Comparison of ENCODE assay signal across 20 mouse cellular contexts in the genomic region with DNA sequence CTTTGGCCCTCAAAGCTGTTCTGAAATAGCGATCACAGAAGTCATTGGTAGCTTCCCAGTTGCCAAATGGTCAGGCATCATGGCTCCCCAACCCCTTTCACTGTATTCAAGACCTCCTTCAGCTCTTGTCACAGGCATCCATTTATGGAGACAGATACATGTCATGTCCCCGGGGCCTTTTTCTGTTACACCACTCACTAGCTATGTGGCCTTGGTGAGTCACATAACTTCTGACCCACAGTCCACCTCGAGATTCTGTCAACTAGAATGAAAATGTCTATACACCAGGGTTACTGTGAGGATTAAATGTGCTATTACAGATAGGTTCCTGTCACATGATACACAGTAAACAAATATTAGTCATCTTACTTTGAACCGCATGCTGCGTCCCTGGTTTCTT. TPM values are rescaled to one million over a fixed set of nuclear protein-coding genes. Genes with fewer than 3 reads are reported as not detected.
DNase-seq lines count a peak whose midpoint lies in the region; ATAC-seq and TF ChIP-seq lines count a peak whose summit lies in the region.
"Had no signal": no experiment of that assay in that cellular context is flagged by ENCODE, and none has a peak within 500 bp of the region (broad histone marks: within the 10 kb centered on the region; RNA-seq: fewer than 3 reads in every experiment).

No protein-coding gene starts in this region.

- H3K27ac ChIP-seq in heart, embryonic 13.5 days (replicated peaks): peak overlapping the region; percentile 25; the same call in 1 of the 2 replicates
- H3K27ac ChIP-seq in heart, adult 2 months: no peak overlapping the region
- H3K27ac ChIP-seq: embryonic facial prominence, embryonic 12.5 days; heart, embryonic 10.5 days; heart, embryonic 15.5 days; hindbrain, embryonic 13.5 days; hindbrain, postnatal 0 days; intestine, embryonic 15.5 days had no signal

- no peak overlapping the region for H3K9ac ChIP-seq in heart, embryonic 13.5 days
- H3K9ac ChIP-seq in heart, adult 2 months (ENCODE audit: low read depth, low read length): no peak overlapping the region
- H3K9ac ChIP-seq: embryonic facial prominence, embryonic 12.5 days; forebrain, postnatal 0 days; heart, embryonic 15.5 days; hindbrain, embryonic 13.5 days; intestine, embryonic 15.5 days had no signal

- 74% methylated on average over 5 of the region's 5 CpGs for WGBS in heart, embryonic 13.5 days
- WGBS in heart, adult 2 months: 71% methylated on average over 5 of the region's 5 CpGs

- no peaks in the 10 kb centered on the region for H3K9me3 ChIP-seq in heart, embryonic 13.5 days
- H3K9me3 ChIP-seq: embryonic facial prominence, embryonic 12.5 days; heart, embryonic 10.5 days; heart, embryonic 15.5 days; hindbrain, embryonic 13.5 days; intestine, embryonic 15.5 days had no signal

- no peak for TF ChIP-seq POLR2A in heart, adult 2 months (IDR thresholded peaks at IDR 0.05; ENCODE audit: insufficient read depth, low read depth, low read length)

- no peak overlapping the region for H3K4me2 ChIP-seq in heart, embryonic 13.5 days
- H3K4me2 ChIP-seq: embryonic facial prominence, embryonic 12.5 days; heart, embryonic 15.5 days; hindbrain, embryonic 13.5 days; intestine, embryonic 15.5 days had no signal

- no peak overlapping the region for H3K4me3 ChIP-seq in heart, embryonic 13.5 days
- H3K4me3 ChIP-seq in heart, adult 2 months: no peak overlapping the region
- H3K4me3 ChIP-seq: embryonic facial prominence, embryonic 12.5 days; heart, embryonic 10.5 days; heart, embryonic 15.5 days; hindbrain, embryonic 13.5 days; intestine, embryonic 15.5 days had no signal

- H3K27me3 ChIP-seq in heart, embryonic 13.5 days (replicated peaks): no peaks in the 10 kb centered on the region
- H3K27me3 ChIP-seq in heart, adult 2 months (ENCODE audit: control insufficient read depth, insufficient read depth, low read length): no peaks in the 10 kb centered on the region
- H3K27me3 ChIP-seq: embryonic facial prominence, embryonic 12.5 days; heart, embryonic 15.5 days; hindbrain, embryonic 13.5 days; intestine, embryonic 15.5 days had no signal

- peak; percentile 71 for DNase-seq in adrenal gland, adult 2 months
- no peak for DNase-seq in adrenal gland, postnatal 4 days (ENCODE audit: low spot score in 2 of 2)
- DNase-seq in heart, adult 2 months: no peak
- peak; percentile 38 for DNase-seq in adipocyte (ENCODE audit: low spot score)
- no peak for DNase-seq in left cerebral cortex, adult 11 months (ENCODE audit: low spot score)
- no peak for DNase-seq in liver
- DNase-seq: cerebellum, adult 11-12 months; cerebellum, adult 9-10 months; cerebellum, postnatal 25 days; forebrain, postnatal 0 days; gastrocnemius, postnatal 14 days; heart, postnatal 14 days; kidney, adult 2 months had no signal

- peaks cover 20% of the 10 kb centered on the region for H3K4me1 ChIP-seq in heart, embryonic 13.5 days
- no peaks in the 10 kb centered on the region for H3K4me1 ChIP-seq in heart, adult 2 months (ENCODE audit: control insufficient read depth, insufficient read depth, low read length)

- TF ChIP-seq EP300 in heart, adult 2 months (IDR thresholded peaks at IDR 0.05; ENCODE audit: insufficient read depth, low read depth, low read length): no peak

- intact Hi-C loops in heart, adult 2 months (cut with DNase I): no loop called here

- TF ChIP-seq CTCF in heart, adult 2 months (IDR thresholded peaks at IDR 0.05): no peak

- ATAC-seq in heart, embryonic 13.5 days (ENCODE audit: extremely low read depth, insufficient number of reproducible peaks, low FRiP score, low TSS enrichment): no peak
- ATAC-seq: forebrain, postnatal 0 days; hindbrain, postnatal 0 days; intestine, embryonic 15.5 days had no signal

- H3K36me3 ChIP-seq in heart, embryonic 13.5 days: no peaks in the 10 kb centered on the region
- H3K36me3 ChIP-seq in heart, adult 2 months (ENCODE audit: control insufficient read depth, insufficient read depth, low read length): no peaks in the 10 kb centered on the region
- H3K36me3 ChIP-seq: embryonic facial prominence, embryonic 12.5 days; heart, embryonic 10.5 days; heart, embryonic 15.5 days; hindbrain, embryonic 13.5 days; intestine, embryonic 15.5 days had no signal

- no peaks in the 10 kb centered on the region for H3K79me2 ChIP-seq in heart, adult 2 months (replicated peaks; ENCODE audit: control insufficient read depth, insufficient read depth, low read length)

RNA-seq across cellular contexts. Expression of gene Paqr8, which starts 17.9 kb away (rescaled TPM):
- total RNA-seq in adrenal gland, adult 2 months (2021): 10 to 100 TPM; 39.7 to 51.8 TPM
- 133 and 147 TPM in 2 replicates for polyA plus RNA-seq in adrenal gland, adult 2 months (2012; rRNA removed)
- 10 to 100 TPM; 40.5 to 44.6 TPM for total RNA-seq in adrenal gland, postnatal 4 days (2021)
- polyA plus RNA-seq in heart, embryonic 13.5 days (2015; fragmentation: Nextera tagmentation; extraction: Ambion mirVana): 3.0 and 3.3 TPM in 2 replicates
- total RNA-seq in heart, adult 2 months (2021): 1 to 10 TPM; 1.2 to 2.2 TPM
- polyA plus RNA-seq in heart, adult 2 months (2012; rRNA removed): 2.0 and 3.2 TPM in 2 replicates

RNA-seq across cellular contexts. Expression of gene Mcm3, which starts 52.4 kb away (rescaled TPM):
- total RNA-seq in adrenal gland, adult 2 months (2021): 10 to 100 TPM; 12.6 to 13.6 TPM
- 4.7 and 6.7 TPM in 2 replicates for polyA plus RNA-seq in adrenal gland, adult 2 months (2012; rRNA removed)
- total RNA-seq in adrenal gland, postnatal 4 days (2021): 10 to 100 TPM; 73.8 to 85.6 TPM
- polyA plus RNA-seq in heart, embryonic 13.5 days (2015; fragmentation: Nextera tagmentation; extraction: Ambion mirVana): 97.6 and 106 TPM in 2 replicates
- total RNA-seq in heart, adult 2 months (2021): 1 to 10 TPM; 4.3 to 5.4 TPM
- polyA plus RNA-seq in heart, adult 2 months (2012; rRNA removed): 3.5 and 7.5 TPM in 2 replicates

Comparison
In these comparisons a context has a peak if more than half of its experiments do, and no peak if none do; other contexts are left out.
1. DNase-seq: peak in adrenal gland, adult 2 months (single experiment) and adipocyte (single experiment); none in adrenal gland, postnatal 4 days (0 of 2), heart, adult 2 months (0 of 2), left cerebral cortex, adult 11 months (single experiment) and liver (single experiment).
2. RNA of gene Mcm3, which starts 52.4 kb away (total RNA-seq): 73.8 to 85.6 TPM in adrenal gland, postnatal 4 days; 12.6 to 13.6 TPM in adrenal gland, adult 2 months and 4.3 to 5.4 TPM in heart, adult 2 months; every median in the first group is over 4 times any median in the second.
3. RNA of gene Paqr8, which starts 17.9 kb away (total RNA-seq): 39.7 to 51.8 TPM in adrenal gland, adult 2 months and 40.5 to 44.6 TPM in adrenal gland, postnatal 4 days; 1.2 to 2.2 TPM in heart, adult 2 months; every median in the first group is over 10 times any median in the second.